Mouse (Mus musculus): ENCODE measurements around the gene S100pbp. TPM values are rescaled to one million over a fixed set of nuclear protein-coding genes. Genes with fewer than 3 reads are reported as not detected.

S100pbp gene
- polyA plus RNA-seq, 1 experiment from 2014 or later, result 14.5 TPM

GRCm38 (mm10) chr4:129227170-129227984 lies 37.9 kb upstream of the S100pbp start:
- H3K4me3 ChIP-seq (replicated peaks; ENCODE audit: low read depth, low read length), result peak overlapping the region; percentile 34
- no peaks in the 10 kb centered on the region for H3K27me3 ChIP-seq (ENCODE audit: insufficient read depth, low read length)
- H3K9me3 ChIP-seq (replicated peaks; ENCODE audit: low read length), result no peaks in the 10 kb centered on the region
- TF ChIP-seq CTCF (IDR thresholded peaks at IDR 0.05; ENCODE audit: low read depth), result no peak
- H3K9ac ChIP-seq (ENCODE audit: low read depth, low read length), result peak overlapping the region; percentile 49
- peaks cover 18% of the 10 kb centered on the region for H3K4me1 ChIP-seq (replicated peaks; ENCODE audit: insufficient read depth, low read length)
- H3K27ac ChIP-seq, result peak overlapping the region; percentile 67
- DNase-seq (ENCODE audit: low spot score) (no peak), ATAC-seq (replicated peaks; ENCODE audit: low FRiP score, low read depth) (no peak)
- peaks cover 13% of the 10 kb centered on the region; the same call in 1 of the 2 replicates for H3K36me3 ChIP-seq (ENCODE audit: insufficient read depth, low read length)
- WGBS, result 14% methylated on average over 22 of the region's 22 CpGs
- peak overlapping the region; percentile 54 for H3K4me2 ChIP-seq (ENCODE audit: low read length)

- ATAC-seq (replicated peaks; ENCODE audit: low FRiP score, low read depth) (0 out of 2 replicates have a peak, but pooled peaks have one; percentile 41), DNase-seq (ENCODE audit: low spot score) (no peak)
- H3K9me3 ChIP-seq (replicated peaks; ENCODE audit: low read length), result no peaks in the 10 kb centered on the region
- peaks cover 18% of the 10 kb centered on the region for H3K4me1 ChIP-seq (replicated peaks; ENCODE audit: insufficient read depth, low read length)
- peak overlapping the region; percentile 34; the same call in 1 of the 2 replicates for H3K4me3 ChIP-seq (replicated peaks; ENCODE audit: low read depth, low read length)
- TF ChIP-seq CTCF (IDR thresholded peaks at IDR 0.05; ENCODE audit: low read depth), result no peak
- peak overlapping the region; percentile 67; the same call in 1 of the 2 replicates for H3K27ac ChIP-seq
- H3K36me3 ChIP-seq (ENCODE audit: insufficient read depth, low read length), result peaks cover 19% of the 10 kb centered on the region; the same call in 1 of the 2 replicates
- peak overlapping the region; percentile 49; the same call in 1 of the 2 replicates for H3K9ac ChIP-seq (ENCODE audit: low read depth, low read length)
- H3K4me2 ChIP-seq (ENCODE audit: low read length), result peak overlapping the region; percentile 54
- no peaks in the 10 kb centered on the region for H3K27me3 ChIP-seq (ENCODE audit: insufficient read depth, low read length)
- WGBS, result 23% methylated on average over 5 of the region's 5 CpGs
Measured at GRCm38 (mm10) chr4:129226441-129226963, 37.0 kb upstream of the S100pbp start.

GRCm38 (mm10) chr4:129225315-129225714 lies 35.8 kb upstream of the S100pbp start:
- H3K9me3 ChIP-seq (replicated peaks; ENCODE audit: low read length), result no peaks in the 10 kb centered on the region
- no peak overlapping the region for H3K4me2 ChIP-seq (ENCODE audit: low read length)
- no peaks in the 10 kb centered on the region for H3K27me3 ChIP-seq (ENCODE audit: insufficient read depth, low read length)
- 97% methylated on average over 12 of the region's 12 CpGs for WGBS
- H3K4me3 ChIP-seq (replicated peaks; ENCODE audit: low read depth, low read length), result no peak overlapping the region
- no peak overlapping the region for H3K27ac ChIP-seq
- no peak overlapping the region for H3K9ac ChIP-seq (ENCODE audit: low read depth, low read length)
- DNase-seq (ENCODE audit: low spot score) (no peak), ATAC-seq (replicated peaks; ENCODE audit: low FRiP score, low read depth) (no peak)
- TF ChIP-seq CTCF (IDR thresholded peaks at IDR 0.05; ENCODE audit: low read depth), result no peak
- peaks cover 18% of the 10 kb centered on the region for H3K4me1 ChIP-seq (replicated peaks; ENCODE audit: insufficient read depth, low read length)
- H3K36me3 ChIP-seq (ENCODE audit: insufficient read depth, low read length), result peaks cover 30% of the 10 kb centered on the region

- H3K4me3 ChIP-seq (replicated peaks; ENCODE audit: low read depth, low read length), result no peak overlapping the region
- 45% methylated on average over 55 of the region's 55 CpGs for WGBS
- no peaks in the 10 kb centered on the region for H3K27me3 ChIP-seq (ENCODE audit: insufficient read depth, low read length)
- no peak overlapping the region for H3K9ac ChIP-seq (ENCODE audit: low read depth, low read length)
- H3K9me3 ChIP-seq (replicated peaks; ENCODE audit: low read length), result no peaks in the 10 kb centered on the region
- peak overlapping the region; percentile 46 for H3K4me2 ChIP-seq (ENCODE audit: low read length)
- DNase-seq (ENCODE audit: low spot score) (peak; percentile 69), ATAC-seq (replicated peaks; ENCODE audit: low FRiP score, low read depth) (no peak)
- H3K27ac ChIP-seq, result no peak overlapping the region
- TF ChIP-seq CTCF (IDR thresholded peaks at IDR 0.05; ENCODE audit: low read depth), result no peak
- peaks cover 18% of the 10 kb centered on the region for H3K4me1 ChIP-seq (replicated peaks; ENCODE audit: insufficient read depth, low read length)
- peaks cover 40% of the 10 kb centered on the region for H3K36me3 ChIP-seq (ENCODE audit: insufficient read depth, low read length)
Measured at GRCm38 (mm10) chr4:129223421-129224281, 34.1 kb upstream of the S100pbp start.

- peaks cover 52% of the 10 kb centered on the region for H3K36me3 ChIP-seq (ENCODE audit: insufficient read depth, low read length)
- no peak for DNase-seq (ENCODE audit: low spot score)
- H3K4me3 ChIP-seq (replicated peaks; ENCODE audit: low read depth, low read length), result no peak overlapping the region
- no peak for ATAC-seq (replicated peaks; ENCODE audit: low FRiP score, low read depth)
- WGBS, result 82% methylated on average over 31 of the region's 31 CpGs
- no peaks in the 10 kb centered on the region for H3K27me3 ChIP-seq (ENCODE audit: insufficient read depth, low read length)
- peaks cover 12% of the 10 kb centered on the region for H3K4me1 ChIP-seq (replicated peaks; ENCODE audit: insufficient read depth, low read length)
- no peaks in the 10 kb centered on the region for H3K9me3 ChIP-seq (replicated peaks; ENCODE audit: low read length)
- TF ChIP-seq CTCF (IDR thresholded peaks at IDR 0.05; ENCODE audit: low read depth), result no peak
- H3K9ac ChIP-seq (ENCODE audit: low read depth, low read length), result no peak overlapping the region
- no peak overlapping the region for H3K4me2 ChIP-seq (ENCODE audit: low read length)
- H3K27ac ChIP-seq, result no peak overlapping the region
Measured at GRCm38 (mm10) chr4:129222019-129222925, 32.7 kb upstream of the S100pbp start.

All from kidney, postnatal 0 days (tissue).